Mouse (Mus musculus) midbrain, postnatal 0 days (tissue): ENCODE measurements around the gene Umad1. TPM values are rescaled to one million over a fixed set of nuclear protein-coding genes. Genes with fewer than 3 reads are reported as not detected.

Source experiments
- ATAC-seq: fragments of 200-750 bp; cut with Nextera tagmentation; 2 replicates; pipeline ENCODE4 v1.8.0; 2017; ENCODE audit warnings: moderate number of reproducible peaks, mild to moderate bottlenecking, moderate TSS enrichment, moderate library complexity; ENCODE audit not compliant: low FRiP score
- DNase-seq: peaks from one replicate; pipeline ENCODE4 v3.0.0-alpha.2; 2015; ENCODE audit warnings: low spot score
- H3K27ac ChIP-seq: fragments of 300-500 bp; sonication (generic); 2 replicates; pipeline ENCODE4 v1.5.1; 2014; ENCODE audit warnings: low read depth, mild to moderate bottlenecking, low read length, mixed read lengths
- H3K27me3 ChIP-seq: fragments of 300-500 bp; sonication (generic); 2 replicates; pipeline ENCODE4 v1.6.1; 2014; ENCODE audit warnings: low read length, control low read depth, mixed read lengths; ENCODE audit not compliant: insufficient read depth
- H3K36me3 ChIP-seq: fragments of 300-500 bp; sonication (generic); 2 replicates; pipeline ENCODE4 v1.6.1; 2014; ENCODE audit warnings: low read length, control low read depth, mixed read lengths; ENCODE audit not compliant: insufficient read depth
- H3K4me1 ChIP-seq: fragments of 300-500 bp; sonication (generic); 2 replicates; pipeline ENCODE4 v1.6.1; 2014; ENCODE audit warnings: mild to moderate bottlenecking, control low read depth, antibody characterized with exemption, low read length, mixed read lengths; ENCODE audit not compliant: insufficient read depth
- H3K4me2 ChIP-seq: fragments of 300-500 bp; sonication (generic); 2 replicates; pipeline ENCODE4 v1.6.1; 2014; ENCODE audit warnings: low read depth, mild to moderate bottlenecking, low read length, mixed read lengths; ENCODE audit not compliant: poor library complexity, severe bottlenecking
- H3K4me3 ChIP-seq: fragments of 300-500 bp; sonication (generic); 2 replicates; pipeline ENCODE4 v1.5.1; 2014; ENCODE audit warnings: low read depth, mild to moderate bottlenecking, low read length, moderate library complexity
- H3K9ac ChIP-seq: fragments of 300-500 bp; sonication (generic); replicated peaks from 2 replicates; pipeline ENCODE4 v1.6.1; 2014; ENCODE audit warnings: mild to moderate bottlenecking, low read length, moderate library complexity, mixed read lengths; ENCODE audit not compliant: poor library complexity, severe bottlenecking
- H3K9me3 ChIP-seq: fragments of 300-500 bp; sonication (generic); 2 replicates; pipeline ENCODE4 v1.6.1; 2016; ENCODE audit warnings: low read length, control low read depth
- CTCF ChIP-seq: IDR thresholded peaks from 2 replicates; pipeline ENCODE4 v1.5.1; 2016; ENCODE audit warnings: antibody characterized with exemption, mild to moderate bottlenecking
- WGBS: fragments of 180-500 bp; shearing (Covaris S2); extraction: QIAGEN DNeasy Blood & Tissue Kit; methylation state at CpG from one replicate; pipeline ENCODE4 v1.1.7; 2014; 5-methylcytosine and 5-hydroxymethylcytosine counted together
- polyA plus RNA-seq: library from polyadenylated mRNA; unstranded; fragments of >200 nt; fragmentation: Nextera tagmentation; extraction: Ambion mirVana; gene quantifications from 2 replicates; pipeline ENCODE4 v1.2.1, GENCODE M21; 2015
- total RNA-seq: library from RNA; depleted of rRNA; stranded (reverse); fragments of >200 nt; gene quantifications from 2 replicates; pipeline ENCODE4 v1.2.3, GENCODE M21; 2014

Gene Umad1
- total and polyA plus RNA-seq, 2 experiments from 2014 or later, result 25.4 to 70.2 TPM

GRCm38 (mm10) chr6:8472125-8472524 lies 213.0 kb downstream of the Umad1 start:
- Histone ChIP-seq H3K4me2 (no peak overlapping the region), H3K27ac (no peak overlapping the region), H3K9ac (no peak overlapping the region), H3K27me3 (no peaks in the 10 kb centered on the region), H3K9me3 (no peaks in the 10 kb centered on the region), H3K4me3 (no peak overlapping the region), H3K36me3 (no peaks in the 10 kb centered on the region), H3K4me1 (no peaks in the 10 kb centered on the region)
- no peak for TF ChIP-seq CTCF
- DNase-seq (no peak), ATAC-seq (no peak)
- 90% methylated on average over 3 of the region's 3 CpGs for WGBS

GRCm38 (mm10) chr6:8472915-8473314 lies 213.8 kb downstream of the Umad1 start:
- Histone ChIP-seq H3K36me3 (no peaks in the 10 kb centered on the region), H3K4me2 (no peak overlapping the region), H3K27me3 (no peaks in the 10 kb centered on the region), H3K4me3 (no peak overlapping the region), H3K9ac (no peak overlapping the region), H3K9me3 (no peaks in the 10 kb centered on the region), H3K4me1 (no peaks in the 10 kb centered on the region), H3K27ac (no peak overlapping the region)
- no peak for TF ChIP-seq CTCF
- no peak for ATAC-seq
- no peak for DNase-seq
- WGBS, result 84% methylated on average over 5 of the region's 5 CpGs

- no peak overlapping the region for H3K4me2 ChIP-seq
- no peaks in the 10 kb centered on the region for H3K4me1 ChIP-seq
- ATAC-seq (no peak), DNase-seq (no peak)
- no peaks in the 10 kb centered on the region for H3K27me3 ChIP-seq
- no peak overlapping the region for H3K4me3 ChIP-seq
- H3K27ac ChIP-seq, result no peak overlapping the region
- no peaks in the 10 kb centered on the region for H3K9me3 ChIP-seq
- H3K36me3 ChIP-seq, result no peaks in the 10 kb centered on the region
- no peak for TF ChIP-seq CTCF
- WGBS, result 62% methylated on average over 5 of the region's 5 CpGs
- H3K9ac ChIP-seq, result no peak overlapping the region
These were observed 214.4 kb downstream of the Umad1 start for GRCm38 (mm10) chr6:8473498-8473897.

GRCm38 (mm10) chr6:8474316-8474715 lies 215.2 kb downstream of the Umad1 start:
- TF ChIP-seq CTCF, result no peak
- Histone ChIP-seq H3K27ac (no peak overlapping the region), H3K4me1 (no peaks in the 10 kb centered on the region), H3K9me3 (no peaks in the 10 kb centered on the region), H3K4me3 (no peak overlapping the region), H3K36me3 (no peaks in the 10 kb centered on the region), H3K4me2 (no peak overlapping the region), H3K9ac (no peak overlapping the region), H3K27me3 (no peaks in the 10 kb centered on the region)
- no peak for DNase-seq
- no peak for ATAC-seq
- 85% methylated on average over 3 of the region's 3 CpGs for WGBS

- no peak for TF ChIP-seq CTCF
- H3K36me3 ChIP-seq, result no peaks in the 10 kb centered on the region
- ATAC-seq (no peak), DNase-seq (no peak)
- 93% methylated on average over 4 of the region's 4 CpGs for WGBS
- no peaks in the 10 kb centered on the region for H3K9me3 ChIP-seq
- H3K27ac ChIP-seq, result no peak overlapping the region
- H3K27me3 ChIP-seq, result no peaks in the 10 kb centered on the region
- H3K4me3 ChIP-seq, result no peak overlapping the region
- no peaks in the 10 kb centered on the region for H3K4me1 ChIP-seq
- no peak overlapping the region for H3K9ac ChIP-seq
- H3K4me2 ChIP-seq, result no peak overlapping the region
These were observed 215.7 kb downstream of the Umad1 start for GRCm38 (mm10) chr6:8474820-8475219.

GRCm38 (mm10) chr6:8479176-8479575 lies 220.1 kb downstream of the Umad1 start:
- no peaks in the 10 kb centered on the region for H3K27me3 ChIP-seq
- no peak for TF ChIP-seq CTCF
- no peak overlapping the region for H3K9ac ChIP-seq
- H3K36me3 ChIP-seq, result no peaks in the 10 kb centered on the region
- ATAC-seq (no peak), DNase-seq (no peak)
- no peaks in the 10 kb centered on the region for H3K9me3 ChIP-seq
- 44% methylated on average over 1 of the region's 1 CpGs for WGBS
- no peak overlapping the region for H3K4me3 ChIP-seq
- no peak overlapping the region for H3K4me2 ChIP-seq
- H3K4me1 ChIP-seq, result no peaks in the 10 kb centered on the region
- no peak overlapping the region for H3K27ac ChIP-seq
